Mouse (Mus musculus) midbrain, postnatal 0 days (tissue): ENCODE measurements at regions not wholly inside any gene's neighbourhood (a gene's known extent, or its start where the extent isn't known, plus 50 kb on each side); places are given as distances from the start of the nearest gene placed in this dataset.
A peak's percentile ranks its signal among the peaks of the same experiment; 100 is the strongest.

Experiments used
- ATAC-seq: fragments of 200-750 bp; cut with Nextera tagmentation; 2 replicates; pipeline ENCODE4 v1.8.0; 2017; ENCODE audit warnings: moderate number of reproducible peaks, mild to moderate bottlenecking, moderate TSS enrichment, moderate library complexity; ENCODE audit not compliant: low FRiP score
- DNase-seq: peaks from one replicate; pipeline ENCODE4 v3.0.0-alpha.2; 2015; ENCODE audit warnings: low spot score
- H3K27ac ChIP-seq: fragments of 300-500 bp; sonication (generic); 2 replicates; pipeline ENCODE4 v1.5.1; 2014; ENCODE audit warnings: low read depth, mild to moderate bottlenecking, low read length, mixed read lengths
- H3K27me3 ChIP-seq: fragments of 300-500 bp; sonication (generic); 2 replicates; pipeline ENCODE4 v1.6.1; 2014; ENCODE audit warnings: low read length, control low read depth, mixed read lengths; ENCODE audit not compliant: insufficient read depth
- H3K36me3 ChIP-seq: fragments of 300-500 bp; sonication (generic); 2 replicates; pipeline ENCODE4 v1.6.1; 2014; ENCODE audit warnings: low read length, control low read depth, mixed read lengths; ENCODE audit not compliant: insufficient read depth
- H3K4me1 ChIP-seq: fragments of 300-500 bp; sonication (generic); 2 replicates; pipeline ENCODE4 v1.6.1; 2014; ENCODE audit warnings: mild to moderate bottlenecking, control low read depth, antibody characterized with exemption, low read length, mixed read lengths; ENCODE audit not compliant: insufficient read depth
- H3K4me2 ChIP-seq: fragments of 300-500 bp; sonication (generic); 2 replicates; pipeline ENCODE4 v1.6.1; 2014; ENCODE audit warnings: low read depth, mild to moderate bottlenecking, low read length, mixed read lengths; ENCODE audit not compliant: poor library complexity, severe bottlenecking
- H3K4me3 ChIP-seq: fragments of 300-500 bp; sonication (generic); 2 replicates; pipeline ENCODE4 v1.5.1; 2014; ENCODE audit warnings: low read depth, mild to moderate bottlenecking, low read length, moderate library complexity
- H3K9ac ChIP-seq: fragments of 300-500 bp; sonication (generic); replicated peaks from 2 replicates; pipeline ENCODE4 v1.6.1; 2014; ENCODE audit warnings: mild to moderate bottlenecking, low read length, moderate library complexity, mixed read lengths; ENCODE audit not compliant: poor library complexity, severe bottlenecking
- H3K9me3 ChIP-seq: fragments of 300-500 bp; sonication (generic); 2 replicates; pipeline ENCODE4 v1.6.1; 2016; ENCODE audit warnings: low read length, control low read depth
- CTCF ChIP-seq: IDR thresholded peaks from 2 replicates; pipeline ENCODE4 v1.5.1; 2016; ENCODE audit warnings: antibody characterized with exemption, mild to moderate bottlenecking
- WGBS: fragments of 180-500 bp; shearing (Covaris S2); extraction: QIAGEN DNeasy Blood & Tissue Kit; methylation state at CpG from one replicate; pipeline ENCODE4 v1.1.7; 2014; 5-methylcytosine and 5-hydroxymethylcytosine counted together

DNA sequence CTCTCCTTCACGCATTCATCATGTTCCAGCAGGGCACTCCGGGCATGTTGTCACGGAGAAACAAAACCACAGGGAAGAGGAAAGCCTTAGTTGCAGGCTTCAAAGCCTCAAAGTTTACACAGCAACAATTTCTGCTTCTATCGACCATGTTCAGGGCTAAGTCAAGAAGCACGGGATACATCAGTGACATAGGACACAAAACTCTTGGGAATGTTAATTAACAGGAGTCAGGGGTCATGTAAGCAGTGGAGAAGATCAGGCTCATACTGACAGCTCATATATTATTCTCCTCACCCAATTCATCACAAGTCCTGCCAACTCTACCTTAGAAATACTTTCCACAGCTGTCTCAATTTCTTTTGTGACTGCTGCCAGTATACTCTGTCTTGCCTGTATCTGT is 133.0 kb upstream of the Btbd3 start:
- Histone ChIP-seq H3K27me3 (no peaks in the 10 kb centered on the region), H3K9ac (no peak overlapping the region), H3K27ac (no peak overlapping the region), H3K4me1 (no peaks in the 10 kb centered on the region), H3K9me3 (no peaks in the 10 kb centered on the region), H3K4me2 (no peak overlapping the region), H3K4me3 (no peak overlapping the region), H3K36me3 (no peaks in the 10 kb centered on the region)
- 48% methylated on average over 5 of the region's 5 CpGs for WGBS
- no peak for TF ChIP-seq CTCF
- DNase-seq: no peak
- ATAC-seq: no peak

DNA sequence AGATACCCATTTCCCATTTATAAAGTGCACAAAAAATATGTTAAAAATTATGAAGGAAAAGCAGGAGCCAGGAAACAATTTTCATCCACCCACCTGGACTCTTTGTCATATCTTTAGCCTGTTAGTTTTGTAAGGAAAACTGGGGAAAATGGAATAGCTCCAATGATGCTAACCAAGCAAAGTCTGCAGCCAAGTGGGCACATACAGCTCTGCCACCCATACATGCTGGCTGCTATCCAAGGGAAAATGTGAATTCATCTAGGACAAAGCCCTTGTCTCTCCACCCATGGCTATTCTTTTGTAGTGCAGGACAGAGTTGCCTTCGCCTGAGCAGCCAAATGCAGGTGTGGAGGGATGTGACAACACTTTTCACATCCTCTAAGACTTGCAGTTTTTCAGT is 135.5 kb upstream of the Btbd3 start:
- peak; percentile 37 for DNase-seq
- no peaks in the 10 kb centered on the region for H3K36me3 ChIP-seq
- no peaks in the 10 kb centered on the region for H3K9me3 ChIP-seq
- no peak for TF ChIP-seq CTCF
- no peak overlapping the region for H3K4me3 ChIP-seq
- ATAC-seq: no peak
- no peaks in the 10 kb centered on the region for H3K4me1 ChIP-seq
- no peak overlapping the region for H3K4me2 ChIP-seq
- no peak overlapping the region for H3K27ac ChIP-seq
- 81% methylated on average over 1 of the region's 1 CpGs for WGBS
- no peaks in the 10 kb centered on the region for H3K27me3 ChIP-seq
- no peak overlapping the region for H3K9ac ChIP-seq

DNA sequence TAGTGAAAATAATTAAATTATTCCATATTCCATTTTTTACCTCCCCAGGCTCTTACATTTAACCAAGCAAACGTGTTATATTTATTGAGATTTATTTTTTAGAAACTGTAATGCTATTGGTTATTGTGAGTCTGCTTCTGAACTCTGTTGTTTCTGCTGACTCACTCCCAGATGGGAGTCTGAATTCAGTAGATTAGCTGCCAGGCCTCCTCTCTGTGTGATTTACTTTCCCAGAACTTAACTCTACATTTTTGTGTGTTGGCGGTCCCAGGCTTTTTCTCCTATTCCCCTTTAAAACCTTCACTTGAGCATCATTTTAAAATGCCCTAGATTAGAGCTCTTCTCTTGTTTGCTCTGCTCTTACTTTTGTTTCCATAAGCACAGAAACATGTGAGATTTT is 136.2 kb upstream of the Btbd3 start:
- no peak overlapping the region for H3K4me2 ChIP-seq
- no peak overlapping the region for H3K4me3 ChIP-seq
- TF ChIP-seq CTCF: no peak
- no peak overlapping the region for H3K27ac ChIP-seq
- H3K36me3 ChIP-seq: no peaks in the 10 kb centered on the region
- DNase-seq: no peak
- H3K9me3 ChIP-seq: no peaks in the 10 kb centered on the region
- no peaks in the 10 kb centered on the region for H3K27me3 ChIP-seq
- WGBS: 79% methylated on average over 2 of the region's 2 CpGs
- no peak for ATAC-seq
- H3K4me1 ChIP-seq: no peaks in the 10 kb centered on the region
- no peak overlapping the region for H3K9ac ChIP-seq

DNA sequence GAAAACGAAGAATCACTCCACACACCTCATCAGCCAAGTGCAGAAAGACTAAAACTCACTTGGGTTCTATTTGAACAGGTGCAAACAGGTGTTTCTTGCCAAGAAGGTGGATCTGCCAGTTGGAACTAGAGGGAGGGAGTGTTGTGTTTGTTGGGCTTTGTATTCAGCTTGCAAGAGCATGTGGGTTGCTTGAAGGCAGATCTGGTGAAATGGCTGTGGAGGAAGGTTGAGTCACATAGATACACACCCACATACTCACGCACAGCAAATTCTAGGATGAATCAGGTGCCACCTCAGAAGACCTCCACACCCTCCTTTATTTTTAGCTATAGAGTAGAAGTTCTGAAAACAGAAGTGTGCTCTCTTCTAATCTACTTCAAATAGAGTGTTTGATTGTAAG is 156.6 kb upstream of the Btbd3 start:
- no peak for DNase-seq
- no peak for TF ChIP-seq CTCF
- H3K9ac ChIP-seq: no peak overlapping the region
- H3K4me1 ChIP-seq: no peaks in the 10 kb centered on the region
- no peak overlapping the region for H3K4me2 ChIP-seq
- H3K27me3 ChIP-seq: no peaks in the 10 kb centered on the region
- WGBS: 93% methylated on average over 2 of the region's 2 CpGs
- H3K27ac ChIP-seq: no peak overlapping the region
- ATAC-seq: no peak
- no peaks in the 10 kb centered on the region for H3K36me3 ChIP-seq
- no peak overlapping the region for H3K4me3 ChIP-seq
- no peaks in the 10 kb centered on the region for H3K9me3 ChIP-seq

DNA sequence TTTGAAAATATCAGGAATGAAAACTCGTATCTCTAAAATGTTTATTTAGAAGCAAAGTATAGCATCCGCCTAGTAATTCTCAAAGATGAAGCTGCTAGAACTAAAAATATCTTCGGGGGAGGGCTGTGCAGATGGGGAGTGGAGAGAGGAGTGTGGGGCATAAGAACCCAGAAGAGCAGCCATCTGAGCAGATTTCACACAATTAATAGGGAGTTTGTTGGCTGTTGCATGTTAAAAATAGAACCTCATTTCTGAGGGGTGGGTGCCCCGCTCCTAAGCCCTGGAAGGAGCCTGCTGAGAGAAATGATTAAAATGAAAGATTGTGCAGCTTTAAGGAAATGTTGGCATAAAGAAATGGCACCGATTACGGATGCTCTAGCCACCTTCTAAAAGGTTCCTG is 171.0 kb upstream of the Btbd3 start:
- H3K36me3 ChIP-seq: no peaks in the 10 kb centered on the region
- 74% methylated on average over 6 of the region's 6 CpGs for WGBS
- H3K9ac ChIP-seq: no peak overlapping the region
- H3K4me1 ChIP-seq: no peaks in the 10 kb centered on the region
- no peak for TF ChIP-seq CTCF
- no peak overlapping the region for H3K4me3 ChIP-seq
- ATAC-seq (no peak), DNase-seq (peak; percentile 26)
- no peaks in the 10 kb centered on the region for H3K27me3 ChIP-seq
- H3K4me2 ChIP-seq: no peak overlapping the region
- no peak overlapping the region for H3K27ac ChIP-seq
- H3K9me3 ChIP-seq: no peaks in the 10 kb centered on the region

DNA sequence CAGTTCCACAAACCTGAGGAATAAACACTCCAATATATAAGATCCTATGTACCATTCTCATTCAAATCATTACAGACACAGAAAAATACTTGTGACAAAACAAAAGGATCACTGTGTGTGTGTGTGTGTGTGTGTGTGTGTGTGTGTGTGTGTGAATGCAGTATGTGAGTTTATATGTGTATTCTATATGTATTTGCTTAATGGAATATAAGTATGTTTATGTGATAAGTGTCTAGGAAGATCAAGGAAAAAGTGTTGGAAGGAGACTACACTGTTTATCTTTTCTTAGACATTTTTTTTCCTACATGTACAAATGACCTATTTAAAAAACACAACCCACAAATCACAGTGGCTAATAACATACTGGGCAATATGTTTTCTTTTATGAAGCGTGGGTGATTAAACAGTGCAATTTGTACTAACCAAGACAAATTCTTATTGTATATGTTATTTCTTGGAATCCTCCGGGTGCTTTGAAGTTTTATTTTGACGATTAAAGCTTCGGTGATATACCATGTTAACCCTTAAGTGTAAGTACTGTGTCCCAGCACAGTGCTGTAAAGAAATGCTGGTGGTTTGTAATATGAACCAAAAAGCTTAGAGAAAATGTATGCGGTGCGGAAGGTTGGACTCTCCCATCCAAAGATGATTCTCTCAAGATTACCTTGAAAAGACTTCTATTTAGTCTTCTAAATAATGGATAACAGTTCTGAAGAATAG is 171.6 kb upstream of the Btbd3 start:
- H3K27me3 ChIP-seq: no peaks in the 10 kb centered on the region
- H3K36me3 ChIP-seq: no peaks in the 10 kb centered on the region
- no peaks in the 10 kb centered on the region for H3K9me3 ChIP-seq
- H3K4me1 ChIP-seq: no peaks in the 10 kb centered on the region
- TF ChIP-seq CTCF: no peak
- no peak overlapping the region for H3K9ac ChIP-seq
- no peak for ATAC-seq
- H3K4me3 ChIP-seq: no peak overlapping the region
- WGBS: 79% methylated on average over 6 of the region's 6 CpGs
- no peak overlapping the region for H3K4me2 ChIP-seq
- DNase-seq: no peak
- no peak overlapping the region for H3K27ac ChIP-seq
